Mouse (Mus musculus) bone marrow macrophage, adult 2 months (primary cell): ENCODE results near the gene Cul9.

Experiments
- CTCF ChIP-seq: IDR thresholded peaks from 2 replicates; pipeline ENCODE4 v1.5.1; 2012; ENCODE audit warnings: low read depth, mild to moderate bottlenecking, low read length, moderate library complexity
- POLR2A ChIP-seq: IDR thresholded peaks from 2 replicates; pipeline ENCODE4 v1.6.1; 2012; ENCODE audit warnings: mild to moderate bottlenecking, low read depth, low read length, borderline replicate concordance

- TF ChIP-seq CTCF = no peak; the same call in 1 of the 2 replicates
- TF ChIP-seq POLR2A = no peak
Observed at GRCm38 (mm10) chr17:46484461-46484875, 61.7 kb downstream of the Cul9 start.
